Comparison of ENCODE assay signal across 16 mouse cellular contexts in the genomic region with DNA sequence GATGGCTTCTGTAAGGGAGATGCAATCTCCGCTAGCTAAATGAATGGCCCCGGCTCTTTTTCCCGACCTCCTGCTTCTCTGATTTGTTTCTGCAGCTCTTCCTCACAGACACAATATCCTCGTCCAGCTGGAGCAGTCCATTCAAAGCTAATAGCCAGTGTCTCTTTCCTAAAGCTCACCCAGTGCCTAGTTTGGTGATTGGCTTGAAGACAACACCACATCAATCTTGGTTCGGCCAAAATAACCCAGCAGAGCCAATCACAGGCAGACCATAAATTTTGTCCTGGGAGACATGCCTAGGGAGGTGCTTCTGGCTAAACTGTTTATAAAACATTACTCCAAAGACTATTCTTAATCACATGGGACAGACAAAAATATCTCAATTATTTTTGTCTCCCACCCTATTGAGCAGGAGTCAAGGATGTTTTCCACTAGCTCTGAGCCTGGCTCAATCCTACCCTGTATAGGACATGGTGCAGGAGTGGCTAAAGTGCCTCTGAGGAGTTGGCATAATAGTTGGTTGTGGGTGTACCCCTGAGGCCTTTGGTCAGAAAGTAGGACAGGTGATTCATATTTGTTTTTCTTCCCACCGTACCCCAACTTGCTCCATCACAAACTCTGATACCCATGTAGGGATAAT. TPM values are rescaled to one million over a fixed set of nuclear protein-coding genes. Genes with fewer than 3 reads are reported as not detected.
"Had no signal": no experiment of that assay in that cellular context is flagged by ENCODE, and none has a peak within 500 bp of the region (broad histone marks: within the 10 kb centered on the region; RNA-seq: fewer than 3 reads in every experiment).

No protein-coding gene starts in this region.

- H3K4me1 ChIP-seq: liver, embryonic 13.5 days; midbrain, embryonic 15.5 days; neural tube, embryonic 13.5 days had no signal

- DNase-seq: kidney, adult 8-10 months; kidney, postnatal 25 days; liver, embryonic 13.5 days; retina, postnatal 1 day; right cerebral cortex, postnatal 4 days; thymus, postnatal 4 days had no signal

- H3K27ac ChIP-seq: left cerebral cortex, adult 2 months; limb, embryonic 10.5 days; liver, embryonic 13.5 days; macrophage; midbrain, embryonic 15.5 days; neural tube, embryonic 13.5 days had no signal

- ATAC-seq: inflammation-experienced regulatory T-cells, adult 6 months; intestine, postnatal 0 days; midbrain, embryonic 15.5 days had no signal

- H3K9ac ChIP-seq: liver, embryonic 13.5 days; midbrain, embryonic 15.5 days; neural tube, embryonic 13.5 days had no signal

- H3K36me3 ChIP-seq: limb, embryonic 10.5 days; liver, embryonic 13.5 days; midbrain, embryonic 15.5 days; neural tube, embryonic 13.5 days had no signal

- H3K9me3 ChIP-seq: limb, embryonic 10.5 days; liver, embryonic 13.5 days; megakaryocyte, embryonic 14.5 days; midbrain, embryonic 15.5 days; neural tube, embryonic 13.5 days had no signal

- H3K4me3 ChIP-seq: left cerebral cortex, adult 2 months; limb, embryonic 10.5 days; liver, embryonic 13.5 days; megakaryocyte, embryonic 14.5 days; midbrain, embryonic 15.5 days; neural tube, embryonic 13.5 days had no signal

- H3K4me2 ChIP-seq: liver, embryonic 13.5 days; midbrain, embryonic 11.5 days; midbrain, embryonic 15.5 days; neural tube, embryonic 13.5 days had no signal

- H3K27me3 ChIP-seq: liver, embryonic 13.5 days; midbrain, embryonic 15.5 days; neural tube, embryonic 13.5 days had no signal

RNA-seq across cellular contexts. Expression of a gene that starts 38.5 kb away (rescaled TPM):
- total RNA-seq: monocyte, adult 5-6 weeks had no signal
- polyA plus RNA-seq: inflammation-experienced regulatory T-cells, adult 6 months had no signal
